Comparison of ENCODE assay signal across 12 mouse cellular contexts in the genomic region with DNA sequence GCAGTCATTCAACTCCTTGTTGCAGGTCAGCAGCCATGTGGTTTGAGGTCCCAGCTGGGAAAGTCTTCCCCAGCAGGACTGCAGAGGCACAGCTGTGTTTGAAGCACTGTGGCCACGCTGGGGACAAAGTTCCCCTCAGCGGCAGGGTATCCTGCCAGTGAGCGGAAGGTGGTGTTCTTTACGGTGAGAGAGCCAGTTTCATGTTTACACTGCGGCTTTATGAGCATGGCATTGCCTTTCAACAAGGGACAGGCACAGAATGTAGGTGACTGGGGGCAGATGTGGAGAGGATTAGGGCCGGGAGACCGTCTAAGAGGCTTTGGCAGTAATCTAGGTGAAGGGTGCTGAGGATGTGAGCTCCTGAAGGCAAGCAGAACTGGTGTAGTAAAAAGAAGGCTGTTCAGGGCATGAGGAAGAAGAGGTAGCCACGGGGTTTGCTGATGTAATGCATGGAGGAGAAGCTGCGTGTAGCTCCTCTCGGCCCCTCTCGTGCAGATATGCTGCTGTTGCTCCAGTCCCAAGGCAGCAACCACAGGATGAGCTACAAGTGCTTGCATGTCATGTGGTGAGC. TPM values are rescaled to one million over a fixed set of nuclear protein-coding genes. Genes with fewer than 3 reads are reported as not detected.
DNase-seq lines count a peak whose midpoint lies in the region.
"Had no signal": no experiment of that assay in that cellular context is flagged by ENCODE, and none has a peak within 500 bp of the region (broad histone marks: within the 10 kb centered on the region; RNA-seq: fewer than 3 reads in every experiment).

No protein-coding gene starts in this region.

- no peak overlapping the region for H3K27ac ChIP-seq in forebrain, embryonic 10.5 days

- DNase-seq in lung, postnatal 25 days (ENCODE audit: low spot score): peak; percentile 46
- DNase-seq in lung, postnatal 10 days: no peak
- peak; percentile 23 for DNase-seq in liver
- DNase-seq in retina, adult 2 months (ENCODE audit: low read depth, low spot score): peak; percentile 82
- DNase-seq in thymus, postnatal 36 days: peak; percentile 71 to 74
- no peak for DNase-seq in cerebellum, adult 8-10 months
- DNase-seq in forebrain, embryonic 10.5 days (ENCODE audit: extremely low spot score, low spot score): no peak
- no peak for DNase-seq in ovary, postnatal 36 days (ENCODE audit: low spot score)
- DNase-seq: heart, postnatal 14 days; layer of hippocampus, postnatal 36 days had no signal

- peaks cover 12% of the 10 kb centered on the region for H3K4me1 ChIP-seq in forebrain, embryonic 10.5 days

- WGBS in forebrain, embryonic 10.5 days: 88% methylated on average over 11 of the region's 11 CpGs

- no peaks in the 10 kb centered on the region for H3K27me3 ChIP-seq in forebrain, embryonic 10.5 days (ENCODE audit: poor library complexity, severe bottlenecking)

- no peaks in the 10 kb centered on the region for H3K9me3 ChIP-seq in forebrain, embryonic 10.5 days

- peaks cover 67% of the 10 kb centered on the region for H3K36me3 ChIP-seq in forebrain, embryonic 10.5 days (replicated peaks)

- no peak overlapping the region for H3K4me3 ChIP-seq in forebrain, embryonic 10.5 days

RNA-seq across cellular contexts. Expression of gene Phxr2, which starts 1.7 kb away (rescaled TPM):
- polyA plus RNA-seq in forebrain, embryonic 10.5 days (2016; fragmentation: Nextera tagmentation; extraction: Ambion mirVana): 0.14 TPM in 1 of 2 replicates, not detected in the other
- polyA plus RNA-seq: brain, embryonic 14.5 days; midbrain, postnatal 0 days had no signal

RNA-seq across cellular contexts. Expression of gene Galnt4, which starts 19.8 kb away (rescaled TPM):
- polyA plus RNA-seq in forebrain, embryonic 10.5 days (2016; fragmentation: Nextera tagmentation; extraction: Ambion mirVana): 5.0 and 5.3 TPM in 2 replicates

RNA-seq across cellular contexts. Expression of gene Poc1b, which starts 20.9 kb away (rescaled TPM):
- 35.0 and 36.0 TPM in 2 replicates for polyA plus RNA-seq in forebrain, embryonic 10.5 days (2016; fragmentation: Nextera tagmentation; extraction: Ambion mirVana)

Comparison
In these comparisons a context has a peak if more than half of its experiments do, and no peak if none do; other contexts are left out.
1. DNase-seq: peak in lung, postnatal 25 days (single experiment), liver (single experiment), retina, adult 2 months (single experiment) and thymus, postnatal 36 days (2 of 2); none in lung, postnatal 10 days (single experiment), cerebellum, adult 8-10 months (single experiment), forebrain, embryonic 10.5 days (single experiment) and ovary, postnatal 36 days (single experiment).